Mouse (Mus musculus) gastrocnemius, postnatal 25 days (tissue): ENCODE data around the gene Icam5. TPM values are rescaled to one million over a fixed set of nuclear protein-coding genes. Genes with fewer than 3 reads are reported as not detected.
A peak's percentile ranks its signal among the peaks of the same experiment; 100 is the strongest.
"Not testable (repeated sequence)": the region's sequence is repeated elsewhere in the genome, so short reads cannot be mapped to it uniquely, and the experiment has no call there.

Experiments used
- DNase-seq: peaks from one replicate; pipeline ENCODE4 v3.0.0; 2022
- long read RNA-seq, 2 experiments: library from polyadenylated mRNA; stranded (forward); transcript quantifications; one replicate each; pipeline ENCODE4 v2.0.0; 2021
- total RNA-seq, 2 experiments: library from RNA; stranded (reverse); gene quantifications; 1 replicate in 1 of 2; 2 replicates in 1 of 2; pipeline ENCODE4 v1.2.3; 2021

Gene Icam5
- not detected for total RNA-seq
- long read RNA-seq, experiment 1 = 0 reads
- long read RNA-seq, experiment 2 = 0 reads

DNA sequence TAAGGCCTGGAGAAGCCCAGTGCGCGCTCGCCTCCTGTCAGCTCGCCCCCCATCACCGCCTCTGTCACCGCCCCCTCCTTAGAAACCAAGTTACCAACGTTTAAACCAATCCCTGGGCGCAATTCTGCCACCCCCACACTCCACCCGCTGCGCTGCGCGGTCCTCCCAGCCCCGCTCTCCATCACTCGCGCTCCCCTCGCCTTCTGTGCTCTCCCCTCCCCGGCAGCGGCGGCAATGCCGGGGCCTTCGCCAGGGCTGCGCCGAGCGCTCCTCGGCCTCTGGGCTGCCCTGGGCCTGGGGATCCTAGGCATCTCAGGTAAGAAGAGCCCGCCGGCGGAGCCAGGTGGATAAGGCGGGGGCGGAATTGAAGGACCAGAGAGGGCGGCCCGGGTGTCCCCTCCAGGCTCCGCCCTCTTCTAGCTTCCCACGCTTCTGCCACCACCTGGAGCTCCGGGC lies at the start of gene Icam5:
TSS of gene Icam5 (plus strand) at position 178 of the 456 bp plus-strand sequence.
- no peak for DNase-seq

DNA sequence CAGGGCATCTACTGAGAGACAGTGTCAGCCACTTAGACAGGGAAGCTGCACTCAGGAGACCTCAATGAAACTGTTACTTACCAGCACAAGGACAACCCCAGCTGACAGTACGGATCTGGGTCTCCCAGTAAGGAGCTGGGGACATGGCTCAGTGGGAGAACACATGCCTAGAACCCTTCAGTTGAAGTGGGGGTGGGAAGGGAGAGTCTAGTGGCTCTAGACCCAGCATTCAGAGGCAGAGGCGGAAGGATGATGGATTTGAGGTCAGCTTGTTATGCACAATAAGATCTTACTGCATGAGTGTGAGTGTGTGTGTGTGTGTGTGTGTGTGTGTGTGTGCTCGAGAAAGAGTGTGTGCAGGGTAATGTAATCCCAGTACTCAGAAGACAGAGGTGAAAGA lies 49.7 kb upstream of the Icam5 start:
- DNase-seq = no peak

DNA sequence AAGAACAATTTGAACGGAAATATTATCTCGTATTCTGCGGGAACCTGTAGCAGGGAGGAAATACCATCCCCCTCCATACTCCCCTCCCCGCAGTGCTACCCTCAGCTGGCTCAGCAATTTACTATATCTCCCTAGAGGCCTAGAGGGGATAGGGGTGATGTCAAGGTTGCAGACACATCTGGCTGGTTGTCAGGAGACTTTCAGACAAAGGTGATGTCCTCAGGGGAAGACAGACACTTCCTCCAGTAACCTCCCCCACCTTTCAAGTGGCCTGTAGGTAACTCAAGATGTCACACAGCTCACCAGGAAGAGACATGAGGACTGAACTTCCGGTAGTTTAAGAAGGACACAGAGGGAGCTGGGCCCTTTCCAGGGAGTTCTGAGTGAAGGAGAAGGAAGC lies 48.7 kb upstream of the Icam5 start:
- no peak for DNase-seq

DNA sequence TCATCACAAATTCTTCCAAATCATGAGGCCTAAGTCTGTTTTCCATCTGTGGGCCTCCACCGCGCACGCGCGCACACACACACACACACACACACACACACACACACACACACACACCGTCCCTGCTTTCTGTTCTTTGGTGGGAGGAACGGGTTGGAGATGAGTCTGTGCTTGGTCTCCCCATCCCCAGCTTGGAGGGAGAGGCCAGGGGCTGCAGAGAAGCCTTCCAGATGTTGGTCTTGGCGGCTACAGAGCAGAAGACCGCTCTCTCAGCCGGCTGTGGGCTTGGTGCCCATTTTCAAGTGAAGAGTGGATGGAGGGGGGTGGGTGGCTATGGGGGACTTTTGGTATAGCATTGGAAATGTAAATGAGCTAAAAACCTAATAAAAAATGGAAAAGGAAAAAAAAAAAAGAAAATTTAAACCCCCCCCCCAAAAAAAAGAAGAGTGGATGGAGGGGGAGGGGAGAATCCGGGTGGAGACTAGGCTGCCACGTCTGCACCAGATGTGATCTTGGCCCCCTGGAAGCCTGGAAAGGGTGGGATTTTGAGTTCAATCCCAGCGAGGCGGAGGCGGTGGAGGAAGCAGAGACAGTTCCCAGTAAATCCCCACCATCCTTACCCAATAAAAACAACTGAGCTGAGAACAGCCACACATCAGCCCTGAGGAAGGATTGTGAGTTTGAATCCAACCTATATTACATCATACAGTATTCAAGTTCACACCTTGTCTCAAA lies 44.8 kb upstream of the Icam5 start:
- peak; percentile 54 for DNase-seq

DNA sequence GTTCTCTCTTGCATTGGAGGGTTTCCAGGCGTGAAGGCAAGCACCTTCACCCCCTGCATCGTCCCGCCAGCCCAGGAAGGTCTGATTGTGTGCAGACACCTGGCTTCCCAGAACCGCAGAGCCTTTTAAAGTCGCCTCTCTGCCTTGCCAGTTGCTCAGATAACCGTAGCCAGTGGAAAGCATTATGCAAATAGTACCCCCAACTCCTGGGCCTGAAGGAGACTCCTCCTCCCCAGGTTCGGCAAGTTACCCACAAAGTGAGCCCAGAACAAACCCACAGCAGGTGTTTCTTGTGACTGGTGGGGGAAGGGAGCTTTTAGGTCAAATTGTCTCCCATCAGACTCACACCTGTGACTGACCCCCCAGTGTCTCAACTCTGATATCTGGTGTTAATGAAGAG lies 43.9 kb upstream of the Icam5 start:
- no peak for DNase-seq

DNA sequence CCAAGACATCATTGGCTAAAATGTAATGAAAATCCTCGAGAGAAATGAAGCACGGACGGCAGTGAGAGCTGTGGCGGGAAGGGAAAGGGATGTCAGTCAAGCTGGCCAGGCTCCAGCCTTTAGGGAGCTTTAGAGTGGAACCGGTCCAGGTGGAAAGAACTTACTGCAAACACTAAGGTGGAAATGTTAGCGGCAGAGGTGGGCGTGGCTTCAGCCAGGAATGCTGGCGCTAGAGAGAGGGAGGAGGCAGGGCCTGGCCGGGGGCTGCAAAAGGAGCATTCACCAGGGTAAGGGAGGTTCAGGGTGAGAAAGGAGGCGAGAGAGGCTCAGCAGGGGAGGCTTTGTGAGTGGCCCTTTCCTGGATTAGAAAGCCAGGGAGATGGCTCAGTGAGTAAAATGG lies 41.0 kb upstream of the Icam5 start:
- no peak for DNase-seq

DNA sequence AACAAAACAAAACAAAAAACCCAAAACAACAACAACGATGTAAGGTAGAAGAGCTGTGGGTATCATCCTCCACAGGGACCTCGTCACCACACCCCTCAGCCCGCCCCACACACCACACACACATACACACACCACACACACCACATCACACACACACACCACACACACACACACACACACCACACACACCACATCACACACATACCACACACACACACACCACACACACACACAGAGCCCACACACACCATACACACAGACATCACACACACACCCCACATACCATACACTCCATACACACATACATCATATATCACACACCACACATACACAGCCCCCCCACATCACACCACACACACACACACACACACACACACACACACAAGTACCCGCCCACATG lies 40.3 kb upstream of the Icam5 start:
- DNase-seq = no peak

DNA sequence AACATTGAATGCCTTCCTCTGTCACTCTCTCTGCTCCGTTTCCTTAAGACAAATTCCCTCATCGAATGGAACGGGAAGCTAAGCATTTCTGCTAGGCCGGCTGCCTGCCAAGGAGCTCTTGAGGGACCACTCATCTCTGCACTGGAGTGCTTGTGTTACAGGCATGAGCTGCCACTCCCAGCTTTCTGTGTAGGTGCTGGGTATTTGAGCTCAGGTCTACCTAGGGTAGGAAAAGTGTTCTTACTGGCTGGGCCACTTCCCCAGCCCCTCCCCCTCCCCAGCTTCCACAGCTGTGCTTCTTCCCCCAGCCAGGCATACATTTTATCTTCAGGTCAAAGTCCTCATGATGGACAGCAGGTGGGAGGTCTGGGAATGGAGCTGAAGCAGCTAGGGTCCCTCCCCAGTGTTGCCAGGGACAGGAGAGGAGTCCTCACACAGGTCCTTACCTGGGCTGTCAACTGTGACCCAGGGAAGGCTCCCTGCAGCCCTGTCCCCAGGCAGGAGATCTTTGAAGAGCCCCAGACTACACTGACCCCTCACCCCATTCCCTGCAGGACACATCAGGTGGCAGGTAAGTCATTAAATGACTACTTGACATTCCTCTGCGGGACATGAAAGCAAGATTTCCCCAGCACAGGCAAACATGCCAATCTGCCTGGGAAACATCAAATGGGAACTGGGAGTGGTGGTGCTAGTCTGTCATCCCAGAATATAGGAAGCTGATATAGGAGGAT lies 38.5 kb upstream of the Icam5 start:
- DNase-seq = no peak

DNA sequence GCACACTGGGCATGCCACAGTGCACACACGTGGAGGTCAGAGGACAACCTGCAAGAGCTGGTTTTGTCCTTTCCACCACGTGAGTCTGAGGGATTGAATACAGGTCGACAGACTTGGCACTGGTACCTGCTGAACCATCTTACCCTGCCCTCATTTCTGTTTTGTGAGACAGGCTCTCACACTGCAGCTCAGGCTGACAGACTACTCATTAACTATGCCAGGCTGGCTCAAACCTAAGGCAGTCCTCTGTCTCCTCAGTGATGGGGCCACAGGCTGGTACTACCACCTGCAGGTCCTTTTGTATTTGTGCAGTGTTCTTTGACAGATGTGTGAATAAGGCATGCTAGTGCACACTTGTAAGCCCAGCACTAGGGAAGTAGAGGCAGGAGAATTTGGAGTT lies 36.8 kb upstream of the Icam5 start:
- no peak for DNase-seq

DNA sequence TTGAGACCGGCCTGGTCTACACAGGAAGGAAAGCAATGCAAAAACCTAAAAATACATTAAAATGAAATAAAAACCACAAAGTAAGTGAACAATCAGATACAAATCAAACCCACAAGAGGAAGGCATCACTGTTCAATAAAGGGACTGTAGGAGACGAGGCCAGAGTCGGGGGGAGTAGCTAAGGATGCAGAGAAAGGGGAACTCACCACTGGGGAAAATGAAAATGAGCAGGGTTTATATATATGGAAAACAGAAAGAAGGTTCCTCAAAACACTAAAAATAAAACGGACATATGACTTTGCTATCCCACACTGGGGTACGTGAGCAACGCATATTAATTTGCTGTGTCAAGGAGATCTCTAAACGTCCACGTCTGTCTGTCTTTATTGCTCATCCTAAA lies 34.8 kb upstream of the Icam5 start:
- DNase-seq = no peak

DNA sequence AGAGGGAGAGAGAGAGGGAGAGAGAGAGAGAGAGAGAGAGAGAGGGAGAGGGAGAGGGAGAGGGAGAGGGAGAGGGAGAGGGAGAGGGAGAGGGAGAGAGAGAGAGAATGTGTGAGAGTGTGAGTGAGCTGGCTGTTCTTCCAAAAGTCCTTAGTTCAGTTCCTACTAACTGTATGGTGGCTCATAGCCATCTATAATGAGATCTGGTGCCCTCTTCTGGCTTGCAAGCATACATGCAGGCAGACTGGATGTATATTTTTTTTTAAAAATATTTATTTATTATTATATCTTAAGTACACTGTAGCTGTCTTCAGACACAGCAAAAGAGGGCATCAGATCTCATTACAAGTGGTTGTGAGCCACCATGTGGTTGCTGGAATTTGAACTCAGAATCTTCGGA lies 33.5 kb upstream of the Icam5 start:
- not testable (repeated sequence) for DNase-seq

DNA sequence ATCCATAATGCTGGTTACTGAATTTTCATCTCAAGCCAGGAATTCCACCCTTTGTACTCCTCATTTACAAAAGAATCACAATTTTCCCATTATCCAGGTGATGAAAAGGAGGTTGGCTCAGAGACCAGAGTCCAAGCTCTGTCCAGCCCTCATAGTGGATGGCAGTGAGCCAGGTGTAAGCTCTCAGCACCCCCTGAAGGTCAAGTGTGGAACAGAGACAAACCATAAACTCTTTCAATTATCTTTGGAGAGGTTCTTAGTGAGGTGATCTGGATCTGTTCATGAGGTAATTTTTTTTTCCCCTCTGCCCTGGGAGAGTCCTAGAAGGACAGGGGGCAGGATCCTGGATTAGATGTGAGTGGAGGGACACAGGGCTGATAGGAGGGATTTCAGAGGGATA lies 31.1 kb upstream of the Icam5 start:
- no peak for DNase-seq

DNA sequence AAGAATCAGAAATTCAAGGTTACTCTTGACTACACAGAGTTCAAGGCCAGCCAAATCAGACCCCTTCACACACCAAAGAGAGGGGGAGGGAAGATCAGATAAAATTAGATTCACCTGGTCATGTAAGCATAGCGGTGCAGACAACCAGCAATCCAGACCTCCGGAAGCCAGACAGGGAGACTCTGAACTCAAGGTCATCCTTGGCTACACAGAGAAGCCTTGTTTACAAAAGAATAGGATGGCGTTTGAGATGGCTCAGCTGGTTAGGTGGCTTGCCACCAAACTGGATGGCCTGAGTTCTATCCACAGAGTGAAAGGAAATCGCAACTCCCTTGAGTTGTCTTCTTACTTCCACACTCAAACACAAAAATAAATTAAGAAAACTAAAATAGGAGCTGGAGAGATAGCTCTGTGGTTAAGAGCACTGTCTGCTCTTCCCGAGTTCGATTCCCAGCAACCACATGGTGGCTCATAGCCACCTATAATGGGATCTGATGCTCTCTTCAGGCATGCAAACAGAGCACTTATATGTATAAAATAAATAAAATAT lies 30.1 kb upstream of the Icam5 start:
- DNase-seq = no peak

DNA sequence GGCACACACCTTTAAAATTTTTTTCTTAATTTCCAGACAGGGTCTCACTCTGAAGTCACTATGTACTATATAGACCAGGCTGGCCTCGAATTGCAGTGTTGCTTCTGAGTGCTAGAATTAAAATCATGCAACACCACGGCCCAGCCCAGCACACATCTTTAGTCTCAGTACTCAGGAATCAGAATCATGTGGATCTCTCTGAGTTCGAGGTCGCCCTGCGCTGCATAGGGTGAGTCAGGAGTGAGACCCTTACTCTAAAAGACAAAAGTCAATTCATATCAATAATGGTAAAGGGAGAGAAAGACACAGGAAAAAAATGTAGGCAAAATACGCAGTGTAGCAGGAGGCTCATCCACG lies 29.6 kb upstream of the Icam5 start:
- DNase-seq = no peak

DNA sequence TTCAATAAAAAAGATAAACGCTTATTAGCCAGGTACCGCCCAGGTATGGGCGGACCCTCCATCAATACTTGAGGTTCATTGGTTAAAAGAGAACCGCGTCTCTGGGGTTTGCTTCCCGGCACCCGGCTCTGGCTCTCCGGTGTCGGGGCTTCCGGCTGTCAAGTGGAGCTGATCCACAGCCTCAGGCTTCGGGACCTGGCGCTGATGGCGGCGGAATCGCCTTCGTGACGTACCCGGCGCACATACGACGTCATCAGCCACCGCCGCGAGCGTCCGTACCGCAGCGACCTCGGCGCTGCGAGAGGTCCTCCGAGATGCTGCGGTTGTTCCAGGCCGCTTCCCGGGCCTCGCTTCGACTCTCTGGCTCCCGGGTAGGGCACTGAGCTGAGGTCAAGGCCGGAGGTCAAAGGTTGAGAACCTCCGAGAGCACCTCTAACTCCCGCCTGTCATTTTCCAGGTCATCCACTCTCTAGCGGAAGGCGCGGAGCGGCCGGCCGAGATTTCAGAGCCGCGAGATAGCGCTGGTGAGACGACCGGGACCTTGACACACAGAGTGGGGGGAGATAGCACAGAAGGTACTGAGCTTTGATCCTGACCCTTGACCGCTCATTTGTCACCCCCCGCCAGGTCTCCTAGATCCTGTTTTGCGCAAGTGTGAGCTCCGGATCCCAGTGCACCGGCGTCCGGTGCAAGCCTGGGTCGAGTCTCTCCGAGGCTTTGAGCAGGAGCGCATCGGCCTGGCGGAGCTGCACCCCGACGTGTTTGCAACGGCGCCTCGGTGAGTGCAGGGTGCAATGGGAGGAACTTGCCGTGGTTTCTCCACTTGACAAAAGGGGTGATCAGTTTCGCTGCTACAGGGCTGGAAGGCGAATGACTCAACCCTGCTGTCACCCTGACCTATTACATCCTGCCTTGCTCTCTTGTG lies 29.0 kb upstream of the Icam5 start, which contains the start of gene Mrpl4:
TSS of gene Mrpl4 (plus strand) at position 112 of the 925 bp plus-strand sequence.
- peak; percentile 78 for DNase-seq

DNA sequence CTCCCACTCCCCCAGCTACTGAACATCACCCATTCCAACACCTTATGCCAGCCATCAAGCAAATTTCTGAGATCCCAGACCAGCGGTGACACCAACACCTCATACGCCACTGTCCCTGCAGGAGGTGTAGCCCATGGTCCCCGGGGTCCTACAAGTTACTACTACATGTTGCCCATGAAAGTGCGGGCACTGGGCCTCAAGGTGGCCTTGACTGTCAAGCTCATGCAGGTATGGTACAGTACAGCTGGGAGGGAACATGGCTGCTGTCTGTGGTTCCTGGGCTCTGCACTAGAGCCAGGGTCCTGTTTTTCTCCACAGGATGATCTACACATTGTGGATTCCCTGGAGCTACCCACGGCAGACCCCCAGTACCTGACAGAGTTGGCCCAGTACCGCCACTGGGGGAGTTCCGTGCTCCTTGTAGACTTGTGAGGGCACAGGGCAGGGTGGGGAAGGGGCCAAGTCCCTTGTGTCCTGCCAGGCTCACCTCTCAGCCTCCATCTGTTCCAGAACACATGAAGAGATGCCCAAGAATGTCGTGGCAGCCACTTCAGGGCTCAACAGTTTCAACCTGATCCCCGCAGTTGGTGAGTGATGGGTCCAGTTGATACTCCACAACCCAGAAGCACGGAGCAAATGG lies 24.4 kb upstream of the Icam5 start:
- no peak for DNase-seq

DNA sequence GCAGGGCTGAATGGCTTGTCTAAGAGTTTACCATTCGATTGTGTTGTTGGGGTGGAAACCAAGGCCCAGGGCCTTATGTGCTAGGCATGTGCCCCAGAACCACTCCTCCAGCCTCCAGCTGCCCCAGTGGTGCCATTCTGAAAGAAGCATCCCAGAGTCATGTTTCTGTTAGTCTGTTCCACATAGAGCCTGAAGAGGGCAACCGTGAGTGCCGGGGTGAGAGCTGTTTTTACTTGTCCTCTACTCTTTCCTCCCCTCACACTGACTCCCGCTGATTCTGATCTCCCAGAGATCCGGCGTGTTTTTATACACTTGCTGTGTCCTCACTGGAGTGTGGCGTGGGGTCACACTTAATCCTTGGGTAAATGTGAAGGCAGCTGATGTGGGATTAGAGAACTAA lies 23.9 kb upstream of the Icam5 start:
- no peak for DNase-seq

DNA sequence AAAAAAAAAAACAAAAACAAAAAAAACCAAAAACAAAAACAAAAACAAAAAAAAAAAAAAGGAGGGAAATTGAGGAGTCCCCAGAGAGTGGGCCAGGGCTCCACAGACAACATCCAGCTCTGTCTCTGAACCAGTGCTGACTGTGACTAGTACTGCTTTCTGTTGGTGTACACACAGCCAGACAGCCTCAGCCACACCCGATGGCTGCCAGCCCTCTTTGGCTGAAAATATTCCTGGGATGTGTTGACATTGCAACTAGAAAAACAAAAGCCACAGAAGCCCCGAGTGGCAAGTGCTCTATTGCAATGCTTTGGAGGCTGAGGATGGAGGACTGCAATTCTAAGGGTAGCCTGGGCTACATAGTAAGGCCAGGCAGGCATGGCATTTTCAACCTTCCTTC lies 21.5 kb upstream of the Icam5 start:
- peak; percentile 54 for DNase-seq

DNA sequence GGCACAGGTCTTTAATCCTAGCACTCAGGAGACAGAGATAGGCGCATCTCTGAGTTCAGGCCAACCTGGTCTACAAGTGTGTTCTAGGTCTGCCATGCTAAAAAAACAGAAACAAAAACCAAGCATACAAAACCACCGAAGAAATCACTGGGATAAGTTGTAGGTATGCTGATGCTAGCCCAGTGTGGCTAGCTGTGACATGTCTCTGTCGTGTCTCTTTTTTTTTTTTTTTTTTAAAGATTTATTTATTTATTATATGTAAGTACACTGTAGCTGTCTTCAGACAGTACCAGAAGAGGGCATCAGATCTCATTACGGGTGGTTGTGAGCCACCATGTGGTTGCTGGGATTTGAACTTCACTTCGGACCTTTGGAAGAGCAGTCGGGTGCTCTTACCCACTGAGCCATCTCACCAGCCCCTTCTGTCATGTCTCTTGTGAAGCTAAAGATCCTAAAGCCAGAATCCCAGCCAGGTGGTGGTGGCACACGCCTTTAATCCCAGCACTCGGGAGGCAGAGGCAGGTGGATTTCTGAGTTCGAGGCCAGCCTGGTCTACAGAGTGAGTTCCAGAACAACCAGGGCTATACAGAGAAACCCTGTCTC lies 20.8 kb upstream of the Icam5 start:
- DNase-seq = not testable (repeated sequence)

DNA sequence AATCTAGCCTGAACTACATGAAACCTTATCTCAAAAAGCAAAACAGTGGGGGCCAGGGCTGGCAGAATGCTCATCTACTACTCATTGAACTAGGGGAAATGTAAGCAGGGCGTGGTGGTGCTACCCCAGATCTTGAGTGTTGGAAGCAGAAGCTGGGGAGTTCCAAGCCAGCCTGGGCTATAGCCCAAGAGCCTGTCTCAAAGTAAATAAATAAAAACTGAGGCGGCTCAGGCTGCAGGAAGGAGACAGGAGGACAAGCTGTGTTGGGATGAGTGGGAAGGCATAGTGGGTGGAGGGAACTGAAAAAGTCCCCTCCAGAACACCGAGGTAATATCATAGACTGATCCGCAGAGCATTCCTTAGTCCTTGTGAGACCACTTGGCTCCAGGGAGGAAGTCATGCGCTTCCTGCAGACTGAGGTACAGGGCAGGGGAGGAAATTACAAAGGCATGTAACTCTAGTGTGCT lies 20.0 kb upstream of the Icam5 start:
- DNase-seq = no peak

DNA sequence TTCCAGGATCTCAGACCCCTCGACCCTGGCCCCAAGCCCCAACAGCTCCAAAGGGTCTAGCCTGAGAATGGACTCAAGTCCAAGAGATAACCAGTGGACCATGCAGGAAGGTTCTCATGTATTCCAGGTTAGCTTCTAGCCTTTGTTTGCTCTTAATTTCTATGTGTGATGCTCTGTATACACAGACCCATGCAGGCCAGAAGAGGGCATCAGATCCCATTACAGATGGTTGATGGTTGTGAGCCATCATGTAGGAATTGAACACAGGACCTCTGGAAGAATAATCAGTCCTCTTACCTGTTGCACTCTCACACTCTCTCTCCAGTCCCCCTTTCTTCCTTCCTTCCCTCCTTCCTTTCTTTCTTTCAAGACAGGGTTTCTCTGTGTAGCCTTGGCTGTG lies 19.5 kb upstream of the Icam5 start:
- DNase-seq = no peak
